Mouse (Mus musculus) kidney, postnatal 10 days (tissue): ENCODE results near the gene Cep19.

Experiments
- DNase-seq: peaks from one replicate; pipeline ENCODE4 v3.0.0; 2021; ENCODE audit warnings: mixed read lengths

Gene Cep19

DNA sequence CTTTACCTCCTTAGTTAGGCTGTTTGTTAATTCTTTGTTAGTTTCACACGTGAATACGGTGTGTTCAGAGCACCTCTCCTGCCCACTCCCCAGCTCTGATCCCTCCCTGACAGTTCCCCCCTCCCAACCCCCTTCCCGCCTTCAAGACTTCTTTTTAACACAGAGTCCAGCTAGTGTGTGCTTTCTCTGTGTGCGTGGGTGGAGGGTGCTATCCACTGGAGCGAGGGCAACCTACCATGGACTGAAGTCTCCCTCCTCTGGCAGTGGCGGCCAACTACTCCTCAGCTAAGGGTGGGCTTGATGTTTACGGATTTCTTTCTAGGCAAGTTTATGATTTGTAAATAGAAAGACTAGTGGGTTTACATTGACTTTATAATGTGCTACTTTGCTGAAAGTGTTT, 8.6 kb downstream of the Cep19 start:
- DNase-seq = no peak

DNA sequence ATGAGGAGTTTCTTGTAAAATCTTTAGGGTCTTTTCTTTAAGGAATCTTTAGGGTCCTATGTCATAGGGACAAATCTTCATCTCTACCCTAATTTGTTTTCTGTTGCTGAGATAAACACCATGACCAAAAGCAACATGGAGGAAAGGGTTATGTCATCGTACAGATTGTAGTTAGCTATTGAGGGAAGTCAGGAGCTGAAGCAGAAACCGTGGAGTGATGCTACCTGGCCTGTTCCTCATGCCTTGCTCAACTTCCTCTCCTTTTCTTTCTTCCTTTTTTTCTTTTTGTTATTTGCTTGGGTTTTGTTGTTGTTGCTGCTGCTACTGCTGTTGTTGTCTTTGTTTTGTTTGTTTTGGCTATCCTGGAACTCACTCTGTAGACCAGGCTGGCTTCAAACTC, 9.0 kb downstream of the Cep19 start:
- no peak for DNase-seq

DNA sequence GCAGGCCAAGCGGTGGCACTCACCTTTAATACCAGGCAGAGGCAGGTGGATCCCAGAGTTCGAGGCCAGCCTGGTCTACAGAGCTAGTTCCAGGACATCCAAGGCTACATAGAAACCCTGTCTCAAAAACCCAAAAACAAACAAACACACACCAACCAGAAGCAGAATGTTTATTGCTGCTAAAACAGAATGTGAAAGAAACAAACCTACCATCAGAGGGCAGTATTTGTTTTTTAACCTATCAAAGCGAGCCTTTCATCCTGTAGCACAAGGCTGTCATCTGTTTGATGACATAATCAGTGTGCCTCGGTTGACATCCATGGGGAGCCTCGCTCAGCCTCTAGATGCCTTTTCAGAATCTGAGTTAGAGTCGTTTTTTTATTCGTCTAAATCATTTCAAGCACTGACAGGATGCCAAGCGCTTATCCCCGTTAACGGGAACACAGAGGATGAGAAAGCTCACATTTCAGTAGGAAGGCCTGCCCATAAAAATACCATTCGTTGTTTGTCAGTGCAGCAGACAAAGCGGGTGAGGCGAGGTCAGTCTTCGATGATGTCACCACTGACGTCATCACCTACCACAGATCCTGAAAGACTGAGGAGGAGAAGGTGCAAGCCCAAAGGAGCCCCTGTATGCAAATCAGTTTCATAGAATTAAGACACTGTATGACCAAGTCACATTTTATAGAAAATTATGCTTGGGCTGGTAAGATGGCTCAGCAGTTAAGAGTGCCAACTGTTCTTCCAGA, 11.5 kb downstream of the Cep19 start:
- DNase-seq = no peak

DNA sequence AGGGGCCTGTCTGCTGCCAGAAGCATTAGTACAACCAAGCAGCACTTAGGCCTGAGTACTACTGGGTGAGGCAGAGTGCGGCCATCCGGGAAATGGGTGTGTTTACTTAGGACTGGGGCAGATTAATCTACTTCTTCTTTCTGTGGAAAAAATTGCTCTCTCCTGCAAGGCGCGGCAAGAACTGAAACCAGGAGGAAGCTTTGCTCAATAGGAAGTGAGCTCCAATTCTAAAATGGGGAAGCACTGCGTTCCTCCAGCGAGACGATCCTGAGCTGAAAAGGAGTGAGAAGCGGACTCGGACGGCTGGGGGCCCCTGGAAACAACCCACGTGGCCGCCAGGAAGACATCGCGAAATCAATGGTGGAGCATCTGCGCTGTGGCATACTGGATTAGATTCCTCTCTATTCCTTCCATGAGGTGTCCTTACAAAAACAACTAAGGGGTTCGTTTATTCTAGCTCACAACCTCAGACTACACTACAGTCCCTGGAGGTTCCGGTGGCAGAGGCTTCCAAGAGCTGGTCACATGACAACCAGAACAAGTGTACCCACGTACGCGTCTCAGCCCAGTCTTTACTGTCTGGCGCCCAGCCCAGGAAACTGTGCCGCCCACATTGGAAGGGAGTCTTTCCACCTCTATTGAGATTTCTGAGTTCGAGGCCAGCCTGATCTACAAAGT, 14.1 kb downstream of the Cep19 start:
- peak; percentile 62 for DNase-seq

- DNase-seq = no peak
These were observed 14.8 kb downstream of the Cep19 start for GRCm38 (mm10) chr16:32114406-32114805.

GRCm38 (mm10) chr16:32114968-32115695, 15.5 kb downstream of the Cep19 start:
- DNase-seq = peak; percentile 91

GRCm38 (mm10) chr16:32115781-32116180, 16.2 kb downstream of the Cep19 start:
- DNase-seq = no peak

GRCm38 (mm10) chr16:32116186-32116585, 16.6 kb downstream of the Cep19 start:
- DNase-seq = no peak

GRCm38 (mm10) chr16:32120454-32120853, 20.9 kb downstream of the Cep19 start:
- no peak for DNase-seq

DNA sequence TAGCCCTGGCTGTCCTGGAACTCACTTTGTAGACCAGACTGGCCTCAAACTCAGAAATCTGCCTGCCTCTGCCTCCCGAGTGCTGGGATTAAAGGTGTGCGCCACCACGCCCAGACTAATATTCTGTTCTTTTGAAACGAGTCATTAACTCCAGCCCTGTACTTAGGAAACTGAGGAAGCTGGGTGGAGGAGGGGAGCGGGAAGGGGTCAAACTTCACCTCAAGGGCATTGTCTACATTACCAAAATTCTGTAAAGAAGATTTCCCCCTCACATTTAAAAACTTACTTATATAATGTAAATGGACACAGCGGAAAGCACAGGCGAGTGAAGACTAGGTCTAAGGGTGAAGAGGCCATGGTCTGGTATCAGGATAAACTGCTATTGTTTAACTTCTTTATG, 24.4 kb downstream of the Cep19 start:
- no peak for DNase-seq

DNA sequence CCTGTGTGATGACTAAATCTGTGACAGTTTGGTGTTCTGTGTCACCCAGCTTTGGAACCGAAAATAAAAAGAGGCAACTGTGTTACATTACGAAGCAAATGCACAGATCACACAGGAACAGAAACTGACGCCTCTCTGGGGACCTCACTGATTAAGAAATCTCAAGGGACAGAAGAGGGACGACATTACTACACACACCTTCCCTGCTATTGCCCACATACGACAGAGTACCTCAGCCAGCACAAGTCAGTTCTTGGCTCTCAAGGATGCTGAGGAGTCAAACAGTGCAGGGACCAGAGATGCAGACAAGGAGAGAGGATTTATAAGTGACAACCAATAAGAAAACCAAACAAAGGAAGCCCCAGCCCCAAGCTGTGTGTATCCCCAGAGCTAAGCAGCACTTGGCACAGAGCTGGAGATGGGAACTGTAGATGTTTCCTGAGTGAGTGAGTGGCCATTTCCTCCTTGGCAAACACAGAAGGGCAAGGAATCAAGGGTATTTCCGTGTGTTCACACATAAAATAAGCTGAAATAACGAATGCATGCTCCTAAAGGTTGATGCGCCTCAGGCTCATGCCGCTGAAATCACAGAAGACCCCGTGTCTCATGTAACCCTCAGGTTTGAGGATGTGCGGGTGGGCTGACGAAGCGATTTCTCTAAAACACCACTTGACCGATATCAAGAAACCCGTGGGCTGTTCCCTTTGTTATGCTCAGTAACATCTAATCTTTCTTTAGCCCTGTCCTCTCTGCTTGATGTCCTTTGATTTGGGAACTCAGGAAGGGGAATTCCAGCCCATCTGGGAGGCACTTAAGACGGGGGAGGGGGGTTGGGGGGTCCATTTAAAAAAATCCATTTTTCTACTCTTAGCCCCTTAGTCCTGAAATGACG, 25.1 kb downstream of the Cep19 start:
- DNase-seq = peak; percentile 52

GRCm38 (mm10) chr16:32125364-32125763, 25.8 kb downstream of the Cep19 start:
- no peak for DNase-seq

DNA sequence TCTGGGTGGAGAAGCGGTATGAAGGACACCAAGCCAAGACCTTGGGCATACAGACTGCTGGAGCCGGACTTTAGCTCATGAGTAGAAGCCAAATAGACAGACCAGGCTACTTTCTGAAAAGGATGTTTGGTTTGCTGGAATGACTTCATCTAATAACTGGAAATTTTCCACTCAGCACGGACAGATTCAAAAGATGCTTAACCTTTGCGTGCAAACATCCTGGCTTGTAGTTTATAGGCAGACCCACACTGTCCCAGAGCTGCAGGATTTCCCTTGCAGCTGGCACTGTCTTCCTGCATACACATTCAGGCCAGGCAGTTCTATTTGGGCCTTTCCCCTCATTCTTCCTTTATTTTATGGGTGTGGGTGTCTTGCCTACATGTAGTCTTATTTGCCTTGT, 27.4 kb downstream of the Cep19 start:
- no peak for DNase-seq

DNA sequence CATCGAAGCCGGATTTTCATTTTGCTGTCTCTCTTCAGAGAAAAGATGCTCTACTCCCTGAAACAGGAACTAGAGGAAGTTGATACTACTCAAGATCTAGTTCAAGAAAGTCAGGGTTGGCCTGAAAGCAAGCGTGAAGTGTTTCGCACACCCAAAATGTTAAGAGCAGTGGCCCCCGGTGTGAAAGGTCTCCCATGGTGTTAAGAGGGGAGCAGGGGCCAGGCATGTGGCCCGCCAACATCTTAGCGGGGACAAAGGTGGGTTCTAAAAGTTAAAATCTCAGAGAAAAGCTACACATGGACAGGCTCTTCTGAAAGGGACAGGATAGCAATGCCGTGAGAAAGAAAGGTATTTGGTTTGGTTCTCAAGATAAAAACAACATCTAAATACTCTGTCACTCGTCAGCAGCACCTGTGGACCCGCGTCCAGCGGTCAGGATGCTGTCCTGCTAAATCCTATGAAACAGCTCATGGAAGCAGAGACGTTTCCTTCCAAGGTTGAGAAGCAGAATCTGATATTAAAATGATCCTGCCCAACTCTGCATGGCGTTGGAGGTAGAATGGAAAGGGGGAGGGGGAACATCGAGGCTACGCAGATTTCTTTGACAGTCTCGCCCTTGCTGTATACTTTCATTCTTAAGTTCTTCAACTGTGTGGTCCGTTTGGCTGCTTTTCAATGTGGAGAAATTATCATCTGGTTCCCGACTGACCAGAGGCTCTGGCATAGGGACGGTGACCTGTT, 30.0 kb downstream of the Cep19 start:
- no peak for DNase-seq

DNA sequence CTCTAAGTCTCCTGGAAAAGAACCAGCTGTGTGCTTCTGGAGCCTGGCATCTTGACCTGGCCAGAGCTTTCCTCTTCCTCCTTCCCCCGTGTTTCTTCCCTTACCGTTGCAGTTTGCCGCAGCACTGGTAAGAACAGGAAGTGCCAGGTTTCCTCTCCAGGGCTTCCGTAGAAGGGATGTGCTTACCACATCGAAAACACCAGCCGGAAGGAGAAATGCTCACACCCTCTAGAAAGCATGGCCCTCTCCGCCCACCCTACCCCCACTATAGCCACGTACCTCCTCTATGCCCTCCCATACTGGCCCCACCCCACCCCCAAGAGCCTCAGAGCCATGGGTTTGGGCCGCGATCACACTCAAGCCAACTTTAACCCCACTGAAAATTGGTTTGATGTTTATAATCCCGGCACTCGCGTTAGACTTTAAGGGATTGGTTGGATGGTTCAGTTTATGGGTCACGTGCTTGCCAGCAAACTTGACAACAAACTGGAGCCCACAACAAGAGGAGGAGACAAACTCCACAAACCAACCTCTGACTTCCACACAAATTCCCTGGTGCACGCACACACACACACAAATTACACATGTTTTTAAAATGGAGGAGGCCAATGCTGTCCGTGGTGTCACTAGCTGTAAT, 30.7 kb downstream of the Cep19 start:
- DNase-seq = peak; percentile 60

- DNase-seq = no peak
These were observed 33.5 kb downstream of the Cep19 start for GRCm38 (mm10) chr16:32133148-32133547.

- no peak for DNase-seq
These were observed 36.3 kb downstream of the Cep19 start for GRCm38 (mm10) chr16:32135842-32136357.

GRCm38 (mm10) chr16:32138954-32139353, 39.4 kb downstream of the Cep19 start:
- no peak for DNase-seq

DNA sequence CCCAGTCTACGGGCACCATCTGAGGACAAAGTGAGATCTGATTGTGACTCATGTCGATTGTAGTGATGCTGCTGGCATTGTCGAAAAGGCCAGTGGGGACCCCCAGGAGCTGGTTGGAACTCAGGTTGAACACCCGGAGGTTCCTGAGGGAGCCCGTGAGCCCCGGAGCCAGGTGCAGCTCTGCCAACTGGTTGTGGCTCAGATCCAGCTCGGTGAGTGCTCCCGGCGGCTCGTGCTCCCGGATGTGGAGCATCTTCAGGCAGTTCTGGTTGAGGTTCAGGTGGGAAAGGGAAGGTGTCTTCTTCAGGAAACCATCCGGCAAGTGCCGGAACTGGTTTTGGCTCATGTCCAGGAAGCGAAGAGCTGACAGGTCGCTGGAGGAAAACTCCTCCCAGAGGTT, 44.2 kb downstream of the Cep19 start:
- DNase-seq = no peak

DNA sequence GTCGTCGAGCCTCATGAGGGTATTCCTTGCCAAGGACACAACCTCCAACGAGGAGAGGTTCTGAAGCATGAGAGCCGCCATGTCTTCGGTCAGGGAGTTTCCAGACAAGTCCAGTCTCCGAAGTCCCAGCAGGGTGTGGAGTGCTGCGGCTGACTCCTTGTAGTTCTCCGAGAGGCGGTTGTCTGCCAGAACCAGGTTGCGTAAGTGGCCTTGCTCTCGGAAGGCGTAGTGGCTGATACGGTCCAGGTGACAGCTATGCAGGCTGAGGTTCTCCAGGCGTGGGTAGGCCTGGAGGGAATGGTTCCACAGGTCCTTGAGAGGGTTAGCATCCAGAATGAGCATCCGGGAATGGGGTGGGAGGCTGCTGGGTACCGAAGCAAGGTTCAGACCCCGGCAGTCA, 45.0 kb downstream of the Cep19 start:
- DNase-seq = no peak

- no peak for DNase-seq
These were observed 48.1 kb downstream of the Cep19 start for GRCm38 (mm10) chr16:32147589-32148207.
